Mouse (Mus musculus) embryonic facial prominence, embryonic 11.5 days (tissue): ENCODE measurements around the gene Hoxa13. TPM values are rescaled to one million over a fixed set of nuclear protein-coding genes. Genes with fewer than 3 reads are reported as not detected.

Experiments used
- microRNA counts: library from miRNA; unstranded; fragments of <30 nt; microRNA quantifications from one replicate; lab custom pipeline; 2016
- microRNA-seq: library from miRNA; unstranded; fragments of <30 nt; microRNA quantifications from one replicate; pipeline ENCODE4, GENCODE M21; 2016; ENCODE audit warnings: borderline number of aligned reads
- polyA plus RNA-seq: library from polyadenylated mRNA; unstranded; fragments of >200 nt; fragmentation: Nextera tagmentation; extraction: Ambion mirVana; gene quantifications from 2 replicates; pipeline ENCODE4 v1.2.1, GENCODE M21; 2014

Gene Hoxa13
- polyA plus RNA-seq, 1 experiment from 2014 or later, result not detected

MicroRNAs encoded within 50 kb of the gene (microRNA counts, 519-probe panel; counts per million panel counts)
- not detected for microRNA mmu-miR-196b (lab: Ali Mortazavi, UCI)

Small RNA genes within 50 kb of the gene (microRNA-seq; reads per million reads assigned to microRNA genes)
- gene Mir196b, result 28.2 reads per million, percentile 25 among the genes with 10 or more reads in this experiment

Other genes starting within 250 kb of the Hoxa13 start
- gene Skap2, start 248.3 kb downstream of the Hoxa13 start, polyA plus RNA-seq, result 10.4 and 10.5 TPM in 2 replicates
- 1.1 TPM in 2 replicates for gene Hoxa1, start 102.6 kb downstream of the Hoxa13 start, polyA plus RNA-seq
- gene Hoxa2, start 96.0 kb downstream of the Hoxa13 start, polyA plus RNA-seq, result 19.4 and 24.1 TPM in 2 replicates
- gene 5730596B20Rik, start 83.4 kb downstream of the Hoxa13 start, polyA plus RNA-seq, result 0.13 and 0.22 TPM in 2 replicates
- gene Hoxa4, start 69.1 kb downstream of the Hoxa13 start, polyA plus RNA-seq, result 0.31 and 0.34 TPM in 2 replicates
- gene Hoxa5, start 56.3 kb downstream of the Hoxa13 start, polyA plus RNA-seq, result 0.39 and 1.4 TPM in 2 replicates
- gene Hoxa6, start 52.2 kb downstream of the Hoxa13 start, polyA plus RNA-seq, result not detected in 2 replicates
- gene Hoxa3, start 47.5 kb downstream of the Hoxa13 start, polyA plus RNA-seq, result 0.88 and 0.91 TPM in 2 replicates
- gene Gm28308, start 47.5 kb downstream of the Hoxa13 start, polyA plus RNA-seq, result 0.38 TPM in 1 of 2 replicates, not detected in the other
- 0.26 and 0.34 TPM in 2 replicates for gene Hoxa7, start 39.0 kb downstream of the Hoxa13 start, polyA plus RNA-seq
- 0.11 and 0.56 TPM in 2 replicates for gene Hoxa9, start 29.8 kb downstream of the Hoxa13 start, polyA plus RNA-seq
- 0.20 TPM in 1 of 2 replicates, not detected in the other for gene Hoxa10, start 20.0 kb downstream of the Hoxa13 start, polyA plus RNA-seq
- gene Hoxa11, start 15.1 kb downstream of the Hoxa13 start, polyA plus RNA-seq, result not detected in 2 replicates
- gene Evx1, start 52.6 kb upstream of the Hoxa13 start, polyA plus RNA-seq, result 0.22 and 0.67 TPM in 2 replicates